Mouse (Mus musculus) gastrocnemius, adult 18-20 months (tissue): ENCODE measurements around the gene Gimap4. TPM values are rescaled to one million over a fixed set of nuclear protein-coding genes. Genes with fewer than 3 reads are reported as not detected.
A peak's percentile ranks its signal among the peaks of the same experiment; 100 is the strongest.

Experiments
- DNase-seq: peaks from one replicate; pipeline ENCODE4 v3.0.0; 2021; ENCODE audit warnings: low spot score
- long read RNA-seq, 2 experiments: library from polyadenylated mRNA; stranded (forward); transcript quantifications; one replicate each; pipeline ENCODE4 v2.0.0; 2021
- total RNA-seq, 2 experiments: library from RNA; stranded (reverse); gene quantifications; 2 replicates each; pipeline ENCODE4 v1.2.3; 2021

The Gimap4 gene
- total RNA-seq = 1 to 10 TPM; 2.4 to 5.8 TPM
- long read RNA-seq, experiment 1, partial matches to known transcripts = 0 of 4 reads
- long read RNA-seq, experiment 1, other reads (novel, unspliced or antisense) = 0 of 4 reads
- long read RNA-seq, experiment 2 = 0 reads

DNA sequence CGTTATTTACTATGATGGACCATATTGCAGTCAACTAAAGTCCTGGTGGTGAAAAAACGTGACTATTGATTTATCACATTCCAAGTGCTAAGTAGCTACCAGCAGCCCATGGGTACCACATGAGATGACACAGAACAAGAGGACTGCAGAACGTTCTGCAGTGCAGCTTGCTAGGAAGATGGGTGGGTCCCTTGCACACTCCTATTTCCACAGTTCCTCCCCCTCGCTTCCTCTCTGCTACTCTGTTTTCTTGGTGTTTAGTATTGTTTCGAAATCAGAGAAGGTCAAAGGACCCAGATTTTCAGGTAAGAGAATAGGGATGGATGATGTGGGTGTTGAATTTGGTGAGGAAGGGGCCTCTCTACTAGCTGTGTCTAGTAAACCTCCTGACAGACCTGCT lies at the start of gene Gimap4:
Gimap4 (plus strand) TSS at position 231 of the 400 bp plus-strand sequence.
- DNase-seq = no peak

DNA sequence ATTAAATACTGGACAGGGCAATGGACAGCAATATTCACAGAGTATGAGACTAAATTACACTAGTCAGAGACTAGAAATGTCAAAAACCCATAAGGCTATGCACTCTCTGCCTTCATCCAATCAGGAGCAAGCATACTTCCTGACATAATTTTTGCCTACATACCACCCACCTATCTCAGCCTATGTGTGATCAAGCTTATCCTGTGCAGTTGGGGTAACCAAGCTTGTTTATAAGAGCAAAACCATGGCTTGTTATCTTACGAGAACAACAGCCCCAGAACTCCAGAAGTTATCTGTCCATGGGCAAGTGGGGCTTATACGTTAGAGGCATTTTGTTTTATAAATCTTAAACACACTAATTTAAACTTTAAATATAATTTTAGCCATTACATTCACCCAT lies 49.2 kb upstream of the Gimap4 start:
- DNase-seq = no peak

DNA sequence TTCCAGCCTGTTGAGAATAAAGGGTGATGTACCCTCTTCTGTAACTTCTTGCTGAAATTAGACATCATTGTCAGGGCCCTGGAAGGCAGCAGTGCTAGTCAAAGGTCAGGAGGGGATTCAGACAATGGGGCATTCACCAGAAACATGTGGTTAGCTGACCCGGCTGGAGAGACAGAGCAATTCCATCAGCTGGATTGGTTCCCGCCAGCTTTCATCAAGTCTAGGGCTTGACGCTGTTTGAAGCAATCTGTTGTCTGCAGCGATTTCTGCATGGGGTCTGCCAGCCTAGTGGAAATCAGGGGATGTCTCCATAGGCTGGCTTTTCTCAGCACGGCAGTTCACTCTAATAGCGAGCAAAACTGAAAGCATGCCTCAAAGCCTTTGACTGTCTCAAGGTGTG lies 47.8 kb upstream of the Gimap4 start:
- no peak for DNase-seq

- no peak for DNase-seq
These were observed 46.4 kb upstream of the Gimap4 start for GRCm38 (mm10) chr6:48637811-48638500.

DNA sequence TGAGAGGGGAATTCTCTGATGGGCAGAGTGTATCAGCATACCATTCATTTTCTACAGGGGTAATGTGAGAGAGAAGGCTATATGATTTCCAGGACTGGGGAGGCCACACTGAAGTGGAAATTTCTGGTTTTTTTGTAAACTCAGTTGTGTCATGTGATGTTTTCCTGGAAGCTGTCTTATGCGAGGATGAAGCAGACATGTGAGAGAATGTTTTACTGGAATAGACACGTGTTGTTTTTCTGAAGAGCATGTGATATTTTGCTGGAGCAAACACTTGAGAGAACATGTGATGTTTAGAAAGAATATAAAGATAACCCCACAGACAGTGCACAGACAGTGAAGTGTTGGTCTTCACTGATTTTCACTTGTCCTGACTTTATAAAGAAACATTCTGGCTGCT lies 45.8 kb upstream of the Gimap4 start:
- DNase-seq = no peak

- DNase-seq = no peak
These were observed 43.0 kb upstream of the Gimap4 start for GRCm38 (mm10) chr6:48641391-48641790.

GRCm38 (mm10) chr6:48642764-48643292 lies 41.5 kb upstream of the Gimap4 start:
- peak; percentile 52 for DNase-seq

- DNase-seq = peak; percentile 73
These were observed 38.6 kb upstream of the Gimap4 start for GRCm38 (mm10) chr6:48645660-48646308.

DNA sequence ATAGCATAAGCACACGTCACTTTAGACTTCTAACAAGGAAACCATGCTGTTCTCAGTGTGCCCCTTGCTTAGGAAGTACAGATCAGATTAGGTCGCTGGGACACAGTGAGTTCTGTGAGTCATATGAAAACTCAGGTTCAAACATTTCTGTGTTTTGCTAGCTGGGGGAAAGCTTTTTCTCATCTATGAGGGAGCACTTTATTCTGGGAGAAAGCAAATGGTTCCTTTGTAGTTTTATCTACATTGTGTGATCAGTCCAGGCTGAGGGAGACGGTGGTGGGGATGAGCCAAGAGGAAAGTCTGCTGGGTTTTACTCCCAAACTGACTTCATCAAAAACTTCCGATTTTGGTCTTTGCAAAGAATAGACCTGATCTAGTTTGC lies 38.0 kb upstream of the Gimap4 start:
- no peak for DNase-seq

GRCm38 (mm10) chr6:48646995-48647394 lies 37.4 kb upstream of the Gimap4 start, which contains the start of gene Gimap8:
Gene Gimap8, plus strand, starts transcription at chr6:48647234.
- DNase-seq = no peak

- no peak for DNase-seq
These were observed 36.7 kb upstream of the Gimap4 start for GRCm38 (mm10) chr6:48647611-48648010.

GRCm38 (mm10) chr6:48648779-48649178 lies 35.6 kb upstream of the Gimap4 start:
- no peak for DNase-seq

DNA sequence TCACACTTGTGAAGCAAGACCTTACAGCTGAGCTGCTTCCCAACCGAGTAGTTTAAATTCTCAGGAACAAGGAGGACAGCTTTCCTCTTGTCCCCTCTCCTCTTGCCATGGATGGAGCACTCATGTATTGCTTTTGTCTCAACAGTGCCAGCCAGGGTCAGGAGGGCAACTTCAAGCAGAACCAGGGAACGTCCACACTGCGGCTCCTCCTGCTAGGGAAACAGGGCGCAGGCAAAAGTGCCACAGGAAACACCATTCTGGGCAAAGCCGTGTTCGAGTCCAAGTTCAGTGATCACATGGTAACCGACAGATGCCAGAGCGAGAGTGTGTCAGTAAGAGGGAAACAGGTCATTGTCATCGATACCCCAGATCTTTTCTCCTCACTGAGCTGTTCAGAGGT lies 34.3 kb upstream of the Gimap4 start:
- no peak for DNase-seq

GRCm38 (mm10) chr6:48658721-48659120 lies 25.6 kb upstream of the Gimap4 start:
- no peak for DNase-seq

DNA sequence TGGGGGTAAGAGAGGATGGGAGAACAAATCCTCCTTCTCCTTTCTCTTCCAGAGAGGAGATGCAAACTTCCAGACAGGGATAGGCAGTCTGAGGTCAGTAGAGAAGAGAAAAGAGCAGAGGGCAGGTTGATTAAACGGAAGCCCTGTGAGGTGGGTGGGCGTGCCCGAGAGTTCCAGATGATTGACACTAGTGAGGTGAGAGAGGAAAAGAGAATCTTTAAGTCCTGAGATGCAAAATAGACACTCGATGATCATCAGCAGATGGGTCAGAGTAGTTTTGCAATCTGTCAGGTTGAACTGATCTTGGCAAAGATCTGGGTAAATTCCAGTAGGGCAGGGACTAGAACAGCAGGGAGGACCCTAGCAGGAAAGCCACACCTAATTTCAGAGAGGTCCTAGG lies 19.6 kb upstream of the Gimap4 start:
- no peak for DNase-seq

GRCm38 (mm10) chr6:48665471-48665870 lies 18.9 kb upstream of the Gimap4 start:
- DNase-seq = no peak

GRCm38 (mm10) chr6:48666159-48666586 lies 18.2 kb upstream of the Gimap4 start:
- no peak for DNase-seq

DNA sequence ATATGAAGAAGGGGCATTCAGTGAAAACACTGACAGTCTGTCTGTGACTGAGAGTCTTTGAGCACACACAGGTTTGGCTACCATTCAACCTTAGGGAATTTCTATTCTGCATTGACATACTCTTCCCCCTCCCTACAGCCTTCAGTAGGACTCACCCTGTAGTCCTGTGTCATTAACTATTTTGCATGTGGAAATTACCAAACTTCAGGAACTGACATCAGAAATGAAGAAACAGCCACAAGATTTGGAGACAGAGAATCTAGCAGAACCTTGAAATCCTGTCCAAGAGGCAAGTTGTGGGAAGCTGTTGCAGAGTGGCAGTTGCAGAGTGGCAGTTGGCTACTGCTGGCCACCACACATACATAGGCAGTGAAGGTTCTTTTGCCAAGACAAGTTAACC lies 16.3 kb upstream of the Gimap4 start:
- no peak for DNase-seq

GRCm38 (mm10) chr6:48669446-48669969 lies 14.8 kb upstream of the Gimap4 start:
- no peak for DNase-seq

- no peak for DNase-seq
These were observed 9.9 kb upstream of the Gimap4 start for GRCm38 (mm10) chr6:48674291-48675058.

DNA sequence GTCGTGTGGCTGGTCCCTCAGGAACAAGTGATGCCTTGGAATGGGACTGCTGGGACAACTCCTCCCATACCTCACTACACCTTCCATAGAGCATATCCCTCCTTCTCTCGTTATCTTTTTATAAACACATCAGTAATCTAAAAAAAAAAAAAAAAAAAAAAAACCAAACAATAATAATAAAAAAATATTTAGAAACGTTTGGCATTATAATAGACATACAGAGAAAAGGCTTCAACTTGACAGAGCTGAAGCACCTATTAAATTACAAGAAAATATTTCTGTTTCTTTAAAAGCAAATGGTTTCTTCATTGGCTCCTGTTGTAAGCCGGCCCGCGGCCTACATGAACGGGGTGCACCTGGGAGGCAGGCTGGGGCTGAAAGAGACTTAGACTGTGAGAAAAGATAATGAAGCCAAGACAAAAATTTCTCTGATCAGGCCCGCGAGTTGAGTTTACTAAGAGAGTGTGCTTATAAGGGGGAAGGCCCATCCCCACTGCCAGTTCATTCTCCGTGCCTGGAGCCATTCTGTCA lies 8.9 kb upstream of the Gimap4 start:
- DNase-seq = no peak
